ENCODE assay signal across 8 mouse cellular contexts in genomic region chr2:119350555-119351486, GRCm38 (mm10). TPM values are rescaled to one million over a fixed set of nuclear protein-coding genes. Genes with fewer than 3 reads are reported as not detected.
A peak's percentile ranks its signal among the peaks of the same experiment; 100 is the strongest.
DNase-seq lines count a peak whose midpoint lies in the region; ATAC-seq lines count a peak whose summit lies in the region.

Gene Chac1, plus strand, starts transcription at chr2:119351229.

- H3K36me3 ChIP-seq in hindbrain, embryonic 15.5 days, result peaks cover 18% of the 10 kb centered on the region; the same call in 1 of the 2 replicates

- peak within 1 kb of the TSS; percentile 66 for H3K27ac ChIP-seq in hindbrain, embryonic 15.5 days (replicated peaks)

- peaks cover 3% of the 10 kb centered on the region; the same call in 1 of the 2 replicates for H3K27me3 ChIP-seq in hindbrain, embryonic 15.5 days

- H3K9ac ChIP-seq in hindbrain, embryonic 15.5 days, result peak within 1 kb of the TSS; percentile 60

- H3K4me2 ChIP-seq in hindbrain, embryonic 15.5 days, result peak within 1 kb of the TSS; percentile 95

- no peaks in the 10 kb centered on the region for H3K9me3 ChIP-seq in hindbrain, embryonic 15.5 days

- peaks cover 13% of the 10 kb centered on the region for H3K4me1 ChIP-seq in hindbrain, embryonic 15.5 days (replicated peaks)

- peak; percentile 94 for DNase-seq in ZHBTc4 (ENCODE audit: low read depth, low spot score)
- DNase-seq in cerebellum, postnatal 36 days, result peak; percentile 92 to 93
- peak; percentile 89 for DNase-seq in frontal cortex, postnatal 25 days (ENCODE audit: low spot score in 2 of 2)
- peak; percentile 94 to 96 for DNase-seq in left cerebral cortex, adult 18-20 months (ENCODE audit: low spot score in 2 of 2)
- peak; percentile 88 to 91 for DNase-seq in lung, postnatal 4 days
- DNase-seq in right cerebral cortex, adult 2 months (ENCODE audit: low spot score in 2 of 2), result peak; percentile 95 to 98
- DNase-seq in urinary bladder, postnatal 25 days (ENCODE audit: low spot score), result peak; percentile 75

- ATAC-seq in hindbrain, embryonic 15.5 days (ENCODE audit: low FRiP score, low read depth), result peak; percentile 98

- WGBS in hindbrain, embryonic 15.5 days, result 5% methylated on average over 58 of the region's 58 CpGs

- peak within 1 kb of the TSS; percentile 68 for H3K4me3 ChIP-seq in hindbrain, embryonic 15.5 days

RNA-seq across cellular contexts. Expression of gene Chac1, which starts in this region (rescaled TPM):
- 10.7 and 11.6 TPM in 2 replicates for polyA plus RNA-seq in hindbrain, embryonic 15.5 days (2015; fragmentation: Nextera tagmentation; extraction: Ambion mirVana)
- total RNA-seq in left cerebral cortex, adult 18-20 months (2021), result 1 to 10 TPM; 7.7 to 9.2 TPM

Comparison
In these comparisons a context has a peak if more than half of its experiments do, and no peak if none do; other contexts are left out.
1. Peak in every context shown above with its lines: DNase-seq, ATAC-seq, H3K4me3 ChIP-seq and H3K27ac ChIP-seq.